Mouse (Mus musculus) neural tube, embryonic 14.5 days (tissue): ENCODE results near the gene Capn1. TPM values are rescaled to one million over a fixed set of nuclear protein-coding genes. Genes with fewer than 3 reads are reported as not detected.

ENCODE experiments used
- ATAC-seq: fragments of 200-750 bp; cut with Nextera tagmentation; 2 replicates; pipeline ENCODE4 v1.8.0; 2017; ENCODE audit warnings: low read depth, mild to moderate bottlenecking, moderate TSS enrichment, moderate library complexity
- H3K27ac ChIP-seq: fragments of 300-500 bp; sonication (generic); 2 replicates; pipeline ENCODE4 v1.5.1; 2014; ENCODE audit warnings: low read depth, mild to moderate bottlenecking, control low read depth, low read length, moderate library complexity, mixed read lengths
- H3K27me3 ChIP-seq: fragments of 300-500 bp; sonication (generic); 2 replicates; pipeline ENCODE4 v1.6.1; 2014; ENCODE audit warnings: low read length; ENCODE audit not compliant: control insufficient read depth, insufficient read depth
- H3K36me3 ChIP-seq: fragments of 300-500 bp; sonication (generic); 2 replicates; pipeline ENCODE4 v1.6.1; 2014; ENCODE audit warnings: low read length, mixed read lengths; ENCODE audit not compliant: control insufficient read depth, insufficient read depth
- H3K4me1 ChIP-seq: fragments of 300-500 bp; sonication (generic); 2 replicates; pipeline ENCODE4 v1.6.1; 2014; ENCODE audit warnings: low read length; ENCODE audit not compliant: control insufficient read depth, insufficient read depth
- H3K4me2 ChIP-seq: fragments of 300-500 bp; sonication (generic); 2 replicates; pipeline ENCODE4 v1.6.1; 2014; ENCODE audit warnings: mild to moderate bottlenecking, low read depth, low read length, control low read depth
- H3K4me3 ChIP-seq: fragments of 300-500 bp; sonication (generic); 2 replicates; pipeline ENCODE4 v1.5.1; 2014; ENCODE audit warnings: low read depth, low read length, control low read depth, mixed read lengths
- H3K9ac ChIP-seq: fragments of 300-500 bp; sonication (generic); replicated peaks from 2 replicates; pipeline ENCODE4 v1.6.1; 2014; ENCODE audit warnings: low read depth, mild to moderate bottlenecking, control low read depth, low read length, mixed read lengths
- H3K9me3 ChIP-seq: fragments of 300-500 bp; sonication (generic); 2 replicates; pipeline ENCODE4 v1.6.1; 2016; ENCODE audit warnings: low read length; ENCODE audit not compliant: control insufficient read depth
- WGBS: fragments of 180-500 bp; shearing (Covaris S2); extraction: QIAGEN DNeasy Blood & Tissue Kit; methylation state at CpG from one replicate; pipeline ENCODE4 v1.1.7; 2014; 5-methylcytosine and 5-hydroxymethylcytosine counted together
- polyA plus RNA-seq: library from polyadenylated mRNA; unstranded; fragments of >200 nt; fragmentation: Nextera tagmentation; extraction: Ambion mirVana; gene quantifications from 2 replicates; pipeline ENCODE4 v1.2.1, GENCODE M21; 2014

Capn1 gene
- polyA plus RNA-seq, 1 experiment from 2014 or later: 3.4 TPM

DNA sequence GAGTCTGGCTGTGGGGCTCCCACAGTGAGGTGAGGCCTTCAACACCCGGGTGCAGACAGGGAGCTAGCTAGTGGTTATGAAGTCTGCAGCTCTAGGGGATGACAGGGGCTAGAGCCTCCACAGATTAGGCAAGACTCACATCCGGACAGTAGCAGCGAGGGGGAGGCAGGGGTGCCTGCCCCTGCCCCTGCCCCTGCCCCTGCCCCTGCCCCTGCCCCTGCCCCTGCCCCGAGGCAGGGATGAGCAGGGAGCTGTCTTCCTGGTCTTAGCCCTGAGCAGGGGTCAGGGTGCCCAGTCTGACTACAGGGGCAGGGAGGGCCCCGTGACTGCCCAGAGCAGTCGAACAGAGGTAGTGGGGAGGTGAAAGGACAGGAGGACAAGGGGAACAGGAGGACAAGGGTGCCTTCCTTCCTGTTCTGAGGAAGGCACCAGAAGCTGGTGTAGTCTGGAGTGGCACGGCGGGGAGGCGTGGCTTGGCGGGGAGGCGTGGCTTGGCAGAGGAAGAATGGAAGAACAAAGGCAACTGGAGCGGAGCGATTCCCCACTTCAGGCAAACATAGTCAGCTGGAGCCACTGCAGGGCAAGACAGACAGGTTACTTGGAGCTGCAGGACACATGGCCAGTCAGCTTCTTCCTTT, 26.8 kb downstream of the Capn1 start:
- Histone ChIP-seq H3K4me3 (no peak overlapping the region), H3K9me3 (no peaks in the 10 kb centered on the region), H3K9ac (peak overlapping the region; percentile 47; the same call in 1 of the 2 replicates), H3K27ac (peak overlapping the region; percentile 74), H3K4me2 (peak overlapping the region; percentile 6; the same call in 1 of the 2 replicates), H3K36me3 (no peaks in the 10 kb centered on the region), H3K27me3 (no peaks in the 10 kb centered on the region), H3K4me1 (peaks cover 6% of the 10 kb centered on the region; the same call in 1 of the 2 replicates)
- WGBS: 10% methylated on average over 13 of the region's 13 CpGs
- peak; percentile 86 for ATAC-seq

DNA sequence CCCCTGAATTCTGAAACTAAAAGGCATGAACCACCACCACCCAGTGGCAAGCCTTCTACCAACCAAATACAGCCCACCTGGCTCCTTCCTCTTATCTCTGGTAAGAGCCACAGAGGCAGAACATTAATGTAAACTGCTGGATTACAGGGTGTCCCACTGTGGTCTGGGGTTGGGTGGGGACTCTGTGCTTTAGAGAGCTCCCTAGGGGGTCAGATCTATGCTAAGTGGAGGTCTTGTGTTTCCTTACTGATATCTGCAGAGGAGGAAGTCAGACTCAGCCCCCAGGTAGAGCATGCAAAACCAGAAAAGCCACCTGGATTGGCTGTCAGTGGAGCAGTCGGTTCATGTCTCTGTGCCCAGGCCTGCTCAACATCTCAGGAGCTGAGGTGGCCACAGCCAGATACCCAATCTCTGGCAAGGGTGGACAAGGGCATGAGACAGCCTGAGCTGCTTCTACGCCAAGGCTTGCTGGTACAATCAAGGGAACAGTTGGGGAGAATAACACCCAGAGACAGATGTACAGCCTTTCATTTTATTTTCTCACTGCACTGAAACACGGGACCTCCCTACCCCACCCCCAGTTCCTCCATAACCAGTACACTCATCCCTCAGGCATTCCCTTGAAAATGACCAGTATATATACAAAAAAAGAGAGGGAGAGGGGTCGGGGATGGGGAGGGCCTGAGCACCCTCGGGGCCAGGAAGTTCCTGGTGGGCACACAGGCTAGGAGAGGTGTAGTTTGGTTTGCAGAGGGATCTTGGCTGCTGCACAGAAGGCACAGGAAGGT, 27.5 kb downstream of the Capn1 start:
- H3K4me3 ChIP-seq: no peak overlapping the region
- ATAC-seq: no peak
- WGBS: 79% methylated on average over 5 of the region's 5 CpGs
- H3K4me1 ChIP-seq: peaks cover 6% of the 10 kb centered on the region; the same call in 1 of the 2 replicates
- H3K27ac ChIP-seq: no peak overlapping the region
- no peaks in the 10 kb centered on the region for H3K36me3 ChIP-seq
- H3K4me2 ChIP-seq: no peak overlapping the region
- H3K9ac ChIP-seq: no peak overlapping the region
- H3K27me3 ChIP-seq: no peaks in the 10 kb centered on the region
- H3K9me3 ChIP-seq: no peaks in the 10 kb centered on the region

DNA sequence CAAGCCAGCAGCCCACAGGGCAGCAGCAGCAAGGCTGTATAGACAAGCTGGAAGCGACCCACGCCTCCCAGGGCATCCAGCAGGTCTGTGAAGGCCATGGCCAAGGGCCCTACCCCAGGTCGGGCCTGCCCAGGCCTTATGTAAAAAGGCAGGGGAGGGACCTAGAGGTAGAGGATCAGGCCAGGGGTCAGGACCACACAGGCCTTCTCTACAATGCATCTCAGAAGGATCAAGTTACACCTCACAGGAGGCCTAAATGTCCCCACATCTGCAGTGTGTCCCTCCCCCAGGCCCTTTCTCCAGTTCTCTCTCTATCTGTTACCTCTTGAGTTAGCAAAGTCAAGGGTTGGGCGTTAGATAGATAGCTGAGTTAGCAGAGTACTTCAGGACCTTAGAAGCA, 29.7 kb downstream of the Capn1 start, which contains the start of gene Slc22a20:
Gene Slc22a20 (minus strand): TSS at position 101 of the 400 bp plus-strand sequence.
- Histone ChIP-seq H3K4me1 (peaks cover 6% of the 10 kb centered on the region; the same call in 1 of the 2 replicates), H3K27ac (no peak within 1 kb of the TSS), H3K9ac (no peak within 1 kb of the TSS), H3K4me3 (no peak within 1 kb of the TSS), H3K9me3 (no peaks in the 10 kb centered on the region), H3K4me2 (no peak within 1 kb of the TSS), H3K27me3 (no peaks in the 10 kb centered on the region), H3K36me3 (no peaks in the 10 kb centered on the region)
- no peak for ATAC-seq
- 49% methylated on average over 4 of the region's 4 CpGs for WGBS

DNA sequence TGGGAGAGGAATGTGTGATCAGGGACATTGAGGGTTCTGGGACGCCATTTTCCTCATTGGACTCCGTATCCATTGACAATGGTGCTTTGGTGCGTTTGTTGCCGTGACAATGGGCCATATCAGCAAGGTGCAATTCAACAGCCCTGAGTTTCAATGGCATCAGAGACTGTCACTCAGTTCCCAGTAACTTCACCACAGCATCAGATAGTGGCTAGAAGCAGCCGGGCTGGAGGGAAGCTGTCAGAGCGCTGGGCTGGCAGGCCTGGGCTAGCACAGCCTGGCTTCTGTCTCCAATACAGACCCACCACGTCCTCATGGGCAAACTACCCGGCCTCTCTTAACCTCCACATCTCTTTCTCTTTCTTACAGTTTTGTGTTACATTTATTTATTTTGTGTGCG, 35.2 kb downstream of the Capn1 start:
- no peak overlapping the region for H3K4me3 ChIP-seq
- no peaks in the 10 kb centered on the region for H3K27me3 ChIP-seq
- 81% methylated on average over 9 of the region's 9 CpGs for WGBS
- no peak overlapping the region for H3K9ac ChIP-seq
- no peaks in the 10 kb centered on the region for H3K36me3 ChIP-seq
- no peak overlapping the region for H3K27ac ChIP-seq
- no peaks in the 10 kb centered on the region for H3K9me3 ChIP-seq
- ATAC-seq: no peak
- H3K4me2 ChIP-seq: no peak overlapping the region
- no peaks in the 10 kb centered on the region for H3K4me1 ChIP-seq

DNA sequence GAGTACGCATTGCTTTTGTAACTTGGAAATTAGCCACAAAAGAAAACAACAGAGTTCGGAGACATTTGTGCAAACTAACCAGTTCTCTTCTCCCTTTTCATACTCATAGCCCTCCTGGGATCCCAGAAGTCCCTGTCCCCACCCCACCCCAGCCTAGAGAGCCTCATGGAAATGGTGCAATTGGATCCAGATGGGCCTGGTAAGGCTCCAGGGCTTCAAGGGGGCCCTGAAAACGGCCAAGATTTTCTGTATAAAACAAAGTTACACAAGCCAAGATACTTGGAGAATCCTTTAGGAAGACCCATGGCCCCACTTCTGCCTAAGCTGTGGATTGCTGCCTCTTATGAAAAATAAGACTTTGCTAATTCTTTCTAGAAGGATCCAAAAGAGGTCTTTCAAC, 38.0 kb downstream of the Capn1 start:
- Histone ChIP-seq H3K9ac (no peak overlapping the region), H3K4me3 (no peak overlapping the region), H3K9me3 (no peaks in the 10 kb centered on the region), H3K27ac (no peak overlapping the region), H3K27me3 (no peaks in the 10 kb centered on the region), H3K4me1 (no peaks in the 10 kb centered on the region), H3K36me3 (no peaks in the 10 kb centered on the region), H3K4me2 (no peak overlapping the region)
- no peak for ATAC-seq
- 82% methylated on average over 3 of the region's 3 CpGs for WGBS

DNA sequence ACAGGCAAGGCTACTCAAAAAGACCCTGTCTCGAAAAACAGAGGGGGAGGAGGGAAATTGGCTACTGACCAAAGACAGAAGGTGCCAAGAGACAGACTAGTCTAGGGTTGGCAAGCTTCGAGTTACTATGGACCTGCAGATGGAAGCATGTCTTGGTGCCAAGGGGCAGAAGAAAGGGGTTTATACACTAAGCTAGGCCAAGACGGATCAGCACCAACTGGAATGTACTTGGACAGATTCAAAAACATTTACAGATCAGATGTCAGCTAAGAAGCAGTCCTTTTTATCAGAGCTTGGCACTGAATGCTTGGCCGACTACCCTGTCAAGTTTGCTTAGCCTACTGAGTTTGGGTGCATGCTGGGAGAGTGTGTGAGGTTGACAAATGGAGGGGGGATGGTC, 40.0 kb downstream of the Capn1 start:
- H3K4me1 ChIP-seq: no peaks in the 10 kb centered on the region
- H3K4me2 ChIP-seq: no peak overlapping the region
- H3K27ac ChIP-seq: no peak overlapping the region
- H3K9me3 ChIP-seq: no peaks in the 10 kb centered on the region
- ATAC-seq: no peak
- no peaks in the 10 kb centered on the region for H3K36me3 ChIP-seq
- H3K9ac ChIP-seq: no peak overlapping the region
- no peaks in the 10 kb centered on the region for H3K27me3 ChIP-seq
- WGBS: 75% methylated on average over 4 of the region's 4 CpGs
- no peak overlapping the region for H3K4me3 ChIP-seq

DNA sequence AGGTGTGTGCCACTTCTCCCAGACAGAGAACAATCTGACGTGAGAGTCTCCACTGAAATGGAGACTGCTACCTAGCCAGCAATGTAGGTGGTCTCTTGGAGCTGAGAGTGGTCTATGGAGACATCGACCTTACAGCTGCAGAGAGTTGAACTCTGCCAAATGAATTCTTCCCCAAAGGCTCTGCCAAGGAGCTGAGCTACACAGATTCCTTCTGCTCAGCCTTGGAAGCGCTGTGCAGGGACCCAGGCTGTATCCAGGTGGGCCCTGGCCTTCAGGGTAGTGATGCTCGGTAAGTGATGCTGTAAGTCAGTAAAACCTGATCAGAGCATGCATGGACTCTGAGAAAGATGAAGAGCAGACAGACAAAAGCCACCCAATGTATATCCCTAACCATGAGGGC, 40.6 kb downstream of the Capn1 start:
- H3K9me3 ChIP-seq: no peaks in the 10 kb centered on the region
- H3K9ac ChIP-seq: no peak overlapping the region
- no peaks in the 10 kb centered on the region for H3K4me1 ChIP-seq
- H3K4me2 ChIP-seq: no peak overlapping the region
- no peak for ATAC-seq
- WGBS: 76% methylated on average over 4 of the region's 4 CpGs
- H3K27ac ChIP-seq: no peak overlapping the region
- H3K36me3 ChIP-seq: no peaks in the 10 kb centered on the region
- H3K27me3 ChIP-seq: no peaks in the 10 kb centered on the region
- H3K4me3 ChIP-seq: no peak overlapping the region

DNA sequence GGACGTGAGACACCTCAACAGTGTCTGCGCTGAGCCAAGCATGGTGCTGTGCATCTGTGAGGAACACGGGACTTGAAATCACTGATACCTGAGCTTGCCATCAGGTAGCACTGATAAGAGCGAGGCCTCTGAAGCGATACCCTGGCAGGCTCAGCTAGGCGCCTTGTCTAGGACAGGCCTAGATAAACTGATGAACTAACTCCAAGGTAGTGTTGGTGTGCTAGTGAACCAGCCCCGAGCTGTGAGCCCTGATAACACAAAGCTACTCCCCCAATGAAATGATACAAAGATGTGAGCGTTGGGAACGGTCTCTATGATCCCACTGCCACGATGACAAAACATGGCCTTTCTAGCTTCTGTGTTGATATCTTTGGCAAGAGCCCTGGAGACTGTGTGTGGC, 48.0 kb downstream of the Capn1 start:
- Histone ChIP-seq H3K4me2 (no peak overlapping the region), H3K36me3 (no peaks in the 10 kb centered on the region), H3K27ac (no peak overlapping the region), H3K9ac (no peak overlapping the region), H3K27me3 (no peaks in the 10 kb centered on the region), H3K9me3 (no peaks in the 10 kb centered on the region), H3K4me3 (no peak overlapping the region), H3K4me1 (peaks cover 9% of the 10 kb centered on the region)
- 93% methylated on average over 10 of the region's 10 CpGs for WGBS
- no peak for ATAC-seq

DNA sequence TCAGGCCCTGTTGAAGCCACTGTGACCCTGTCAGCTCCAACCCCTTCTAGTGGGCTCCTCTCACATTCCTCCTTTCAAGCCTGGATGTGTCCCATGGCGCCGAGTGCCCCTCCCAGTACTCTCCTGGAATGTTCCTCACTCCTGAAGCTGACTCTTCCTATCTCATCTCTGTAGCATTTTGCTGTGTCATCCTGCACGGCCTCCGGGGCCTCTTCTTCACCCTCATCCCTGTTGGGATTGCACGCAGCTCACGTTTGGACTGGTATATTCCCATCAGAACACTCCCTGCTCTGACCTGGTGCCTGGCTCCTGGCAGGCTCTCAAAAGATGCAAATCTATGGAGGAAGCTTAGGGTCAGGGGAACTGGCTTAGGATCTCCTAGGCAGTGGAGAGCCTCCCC, 48.9 kb downstream of the Capn1 start:
- Histone ChIP-seq H3K4me2 (no peak overlapping the region), H3K27me3 (no peaks in the 10 kb centered on the region), H3K36me3 (no peaks in the 10 kb centered on the region), H3K4me1 (peaks cover 9% of the 10 kb centered on the region), H3K9ac (no peak overlapping the region), H3K9me3 (no peaks in the 10 kb centered on the region), H3K27ac (no peak overlapping the region), H3K4me3 (no peak overlapping the region)
- ATAC-seq: no peak
- WGBS: 80% methylated on average over 6 of the region's 6 CpGs
